Mouse (Mus musculus): ENCODE results near the gene 4931406P16Rik. TPM values are rescaled to one million over a fixed set of nuclear protein-coding genes. Genes with fewer than 3 reads are reported as not detected.

The 4931406P16Rik gene
- polyA plus RNA-seq, 1 experiment = 45.5 TPM

DNA sequence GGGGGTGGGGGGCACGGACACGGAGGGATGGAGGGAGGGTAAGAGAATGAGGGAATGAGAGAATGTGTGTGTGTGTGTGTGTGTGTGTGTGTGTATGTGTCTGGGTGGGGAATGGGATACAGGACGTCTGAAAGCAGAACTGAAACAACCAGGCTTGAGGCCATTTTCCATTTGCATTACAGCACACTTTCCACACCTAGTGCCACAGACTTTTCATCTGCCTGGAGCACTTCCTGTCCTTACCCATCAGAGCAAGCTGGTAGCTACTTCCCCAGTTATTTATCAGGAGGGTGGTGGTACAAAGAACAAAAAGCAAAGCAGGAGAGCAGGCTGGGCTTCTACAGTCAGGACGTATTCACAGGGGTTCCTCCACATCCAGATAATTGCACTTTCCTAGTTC, 40.9 kb downstream of the 4931406P16Rik start:
- no peak for DNase-seq (ENCODE audit: low read depth)
- TF ChIP-seq CTCF (IDR thresholded peaks at IDR 0.05; ENCODE audit: borderline replicate concordance, extremely low read depth, insufficient read depth, insufficient read length) = no peak
- no peak for TF ChIP-seq POLR2A (IDR thresholded peaks at IDR 0.05; ENCODE audit: borderline replicate concordance, extremely low read depth, insufficient read depth, insufficient read length, poor library complexity, severe bottlenecking)

GRCm38 (mm10) chr7:34268463-34268862, 44.9 kb downstream of the 4931406P16Rik start:
- TF ChIP-seq CTCF (IDR thresholded peaks at IDR 0.05; ENCODE audit: borderline replicate concordance, extremely low read depth, insufficient read depth, insufficient read length) = no peak
- TF ChIP-seq POLR2A (IDR thresholded peaks at IDR 0.05; ENCODE audit: borderline replicate concordance, extremely low read depth, insufficient read depth, insufficient read length, poor library complexity, severe bottlenecking) = no peak
- no peak for DNase-seq (ENCODE audit: low read depth)

DNA sequence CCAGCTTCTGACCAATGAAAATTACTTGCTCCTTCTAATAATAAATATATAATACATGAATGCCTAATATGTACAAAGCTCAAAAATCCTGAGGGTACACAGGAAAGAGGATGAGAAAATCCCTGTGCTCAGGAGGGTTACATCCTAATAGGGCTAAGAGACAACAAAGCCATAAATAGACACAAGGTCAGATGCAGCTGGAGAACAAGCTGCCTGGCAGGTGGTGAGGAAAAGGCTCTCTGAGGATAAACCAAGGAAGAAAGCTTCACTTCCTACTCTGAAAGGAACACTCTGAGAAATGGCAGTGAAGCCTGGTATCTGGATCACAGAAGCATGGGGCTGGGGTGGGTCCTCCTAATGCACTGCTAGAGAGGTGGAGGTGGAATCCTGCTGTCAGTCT, 46.9 kb downstream of the 4931406P16Rik start:
- TF ChIP-seq CTCF (IDR thresholded peaks at IDR 0.05; ENCODE audit: borderline replicate concordance, extremely low read depth, insufficient read depth, insufficient read length) (no peak), POLR2A (IDR thresholded peaks at IDR 0.05; ENCODE audit: borderline replicate concordance, extremely low read depth, insufficient read depth, insufficient read length, poor library complexity, severe bottlenecking) (no peak)
- no peak for DNase-seq (ENCODE audit: low read depth)

- DNase-seq (ENCODE audit: low read depth) = peak; percentile 71
- peak; percentile 54; the same call in 1 of the 2 replicates for TF ChIP-seq CTCF (IDR thresholded peaks at IDR 0.05; ENCODE audit: borderline replicate concordance, extremely low read depth, insufficient read depth, insufficient read length)
- no peak for TF ChIP-seq POLR2A (IDR thresholded peaks at IDR 0.05; ENCODE audit: borderline replicate concordance, extremely low read depth, insufficient read depth, insufficient read length, poor library complexity, severe bottlenecking)
Observed at GRCm38 (mm10) chr7:34265876-34266346, 47.4 kb downstream of the 4931406P16Rik start.

GRCm38 (mm10) chr7:34263437-34263836, 49.9 kb downstream of the 4931406P16Rik start:
- TF ChIP-seq CTCF (IDR thresholded peaks at IDR 0.05; ENCODE audit: borderline replicate concordance, extremely low read depth, insufficient read depth, insufficient read length) = no peak
- DNase-seq (ENCODE audit: low read depth) = no peak

GRCm38 (mm10) chr7:34258407-34258806, 54.9 kb downstream of the 4931406P16Rik start:
- TF ChIP-seq POLR2A (IDR thresholded peaks at IDR 0.05; ENCODE audit: borderline replicate concordance, extremely low read depth, insufficient read depth, insufficient read length, poor library complexity, severe bottlenecking) = no peak
- TF ChIP-seq CTCF (IDR thresholded peaks at IDR 0.05; ENCODE audit: borderline replicate concordance, extremely low read depth, insufficient read depth, insufficient read length) = no peak
- no peak for DNase-seq (ENCODE audit: low read depth)

DNA sequence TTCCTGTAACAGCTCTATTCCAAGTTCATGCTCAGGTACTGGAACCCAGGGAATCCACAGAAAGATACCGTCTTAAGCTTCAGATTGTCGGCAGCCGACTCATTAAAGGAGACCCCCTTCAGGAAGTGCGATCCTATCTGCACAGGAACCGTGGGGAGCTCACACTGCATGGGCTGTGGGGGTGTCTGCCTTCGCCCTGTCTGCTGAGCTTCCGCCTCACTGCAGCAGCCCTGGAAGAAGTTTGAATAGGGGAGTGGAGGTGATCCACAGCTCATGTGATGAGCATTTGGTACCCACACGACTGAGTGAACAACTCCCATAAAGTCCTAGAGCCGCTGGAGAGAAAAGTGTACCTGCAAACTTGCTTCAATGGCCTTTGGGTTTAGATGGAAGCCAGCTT, 56.1 kb downstream of the 4931406P16Rik start:
- TF ChIP-seq POLR2A (IDR thresholded peaks at IDR 0.05; ENCODE audit: borderline replicate concordance, extremely low read depth, insufficient read depth, insufficient read length, poor library complexity, severe bottlenecking) = no peak
- TF ChIP-seq CTCF (IDR thresholded peaks at IDR 0.05; ENCODE audit: borderline replicate concordance, extremely low read depth, insufficient read depth, insufficient read length) = no peak
- DNase-seq (ENCODE audit: low read depth) = no peak

- DNase-seq (ENCODE audit: low read depth) = no peak
- TF ChIP-seq POLR2A (IDR thresholded peaks at IDR 0.05; ENCODE audit: borderline replicate concordance, extremely low read depth, insufficient read depth, insufficient read length, poor library complexity, severe bottlenecking) = no peak
- no peak for TF ChIP-seq CTCF (IDR thresholded peaks at IDR 0.05; ENCODE audit: borderline replicate concordance, extremely low read depth, insufficient read depth, insufficient read length)
Observed at GRCm38 (mm10) chr7:34255916-34256315, 57.4 kb downstream of the 4931406P16Rik start.

DNA sequence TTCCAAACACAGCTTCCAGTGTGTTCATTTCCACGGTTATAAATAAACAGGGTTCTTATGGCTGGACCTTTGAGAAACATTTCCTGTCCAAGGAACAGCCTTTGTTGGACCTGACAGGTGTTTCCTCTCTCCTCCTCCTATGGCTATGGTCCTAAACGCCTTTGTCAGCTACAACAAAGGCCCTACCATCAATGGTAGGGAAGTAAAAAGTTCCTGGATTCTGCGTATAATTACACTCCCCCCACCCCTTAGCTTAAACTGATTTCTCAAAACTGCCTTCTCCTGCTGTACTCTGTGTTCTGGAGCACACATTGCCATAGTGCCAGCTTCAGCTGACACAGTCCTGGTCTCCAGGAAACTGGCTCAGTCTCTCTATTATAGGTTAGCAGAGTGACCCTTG, 58.2 kb downstream of the 4931406P16Rik start:
- no peak for TF ChIP-seq CTCF (IDR thresholded peaks at IDR 0.05; ENCODE audit: borderline replicate concordance, extremely low read depth, insufficient read depth, insufficient read length)
- no peak for TF ChIP-seq POLR2A (IDR thresholded peaks at IDR 0.05; ENCODE audit: borderline replicate concordance, extremely low read depth, insufficient read depth, insufficient read length, poor library complexity, severe bottlenecking)
- no peak for DNase-seq (ENCODE audit: low read depth)

DNA sequence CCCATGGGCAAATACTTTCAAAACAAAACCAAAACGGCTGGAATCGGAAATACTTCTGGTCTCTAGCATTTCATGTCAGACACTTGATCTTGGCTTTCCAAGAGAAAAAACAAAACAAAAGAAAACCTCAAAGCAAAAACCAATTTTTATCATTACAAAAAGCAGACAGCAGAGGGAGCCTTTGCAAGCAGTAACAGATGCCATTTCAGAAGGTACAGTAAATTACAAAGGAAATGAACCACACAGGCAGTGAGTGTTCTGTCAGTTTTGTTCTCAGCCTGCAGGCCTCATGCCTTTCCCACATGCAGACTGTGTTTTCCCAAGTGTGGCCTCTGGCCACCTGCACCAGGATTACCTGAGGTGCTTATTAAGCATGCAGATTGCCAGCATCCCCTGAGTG, 61.3 kb downstream of the 4931406P16Rik start:
- peak; percentile 68 for DNase-seq (ENCODE audit: low read depth)
- TF ChIP-seq CTCF (IDR thresholded peaks at IDR 0.05; ENCODE audit: borderline replicate concordance, extremely low read depth, insufficient read depth, insufficient read length) (peak; percentile 17; the same call in 1 of the 2 replicates), POLR2A (IDR thresholded peaks at IDR 0.05; ENCODE audit: borderline replicate concordance, extremely low read depth, insufficient read depth, insufficient read length, poor library complexity, severe bottlenecking) (no peak)

- no peak for DNase-seq (ENCODE audit: low read depth)
- no peak for TF ChIP-seq POLR2A (IDR thresholded peaks at IDR 0.05; ENCODE audit: borderline replicate concordance, extremely low read depth, insufficient read depth, insufficient read length, poor library complexity, severe bottlenecking)
- TF ChIP-seq CTCF (IDR thresholded peaks at IDR 0.05; ENCODE audit: borderline replicate concordance, extremely low read depth, insufficient read depth, insufficient read length) = no peak
Observed at GRCm38 (mm10) chr7:34250738-34251137, 62.6 kb downstream of the 4931406P16Rik start, which contains the start of gene Gm6096. Gene Gm6096 (plus strand): TSS chr7:34251038.

DNA sequence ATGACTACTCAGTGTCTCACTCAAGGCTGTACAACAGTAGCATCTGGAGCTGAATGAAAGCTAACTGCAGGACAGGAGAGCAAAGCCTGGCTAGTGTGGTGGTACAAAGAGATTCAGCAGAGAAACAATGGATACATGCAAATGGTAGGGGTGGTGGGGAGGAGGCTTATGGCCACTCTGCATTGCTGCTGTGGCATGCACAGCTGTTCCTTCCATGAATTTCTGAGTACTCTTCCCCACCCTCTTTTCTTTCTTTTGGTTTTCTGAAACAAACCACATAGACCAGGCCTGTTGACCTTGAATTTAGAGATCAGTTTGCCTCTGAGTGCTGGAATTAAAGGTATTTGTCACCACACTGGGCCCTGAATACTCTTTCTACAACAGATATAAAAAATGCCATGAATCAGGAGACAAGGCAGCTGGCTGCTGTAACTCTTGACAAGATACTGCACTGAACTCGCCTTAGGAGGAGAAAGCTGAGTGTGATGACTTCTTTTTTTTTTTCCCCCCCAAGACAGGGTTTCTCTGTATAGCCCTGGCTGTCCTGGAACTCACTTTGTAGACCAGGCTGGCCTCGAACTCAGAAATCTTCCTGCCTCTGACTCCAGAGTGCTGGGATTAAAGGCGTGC, 66.4 kb downstream of the 4931406P16Rik start:
- no peak for DNase-seq (ENCODE audit: low read depth)
- TF ChIP-seq POLR2A (IDR thresholded peaks at IDR 0.05; ENCODE audit: borderline replicate concordance, extremely low read depth, insufficient read depth, insufficient read length, poor library complexity, severe bottlenecking) = no peak
- no peak for TF ChIP-seq CTCF (IDR thresholded peaks at IDR 0.05; ENCODE audit: borderline replicate concordance, extremely low read depth, insufficient read depth, insufficient read length)

Measured in brain, embryonic 14.5 days (tissue).